Mouse (Mus musculus) heart, postnatal 0 days (tissue): ENCODE measurements around the gene Exoc8. TPM values are rescaled to one million over a fixed set of nuclear protein-coding genes. Genes with fewer than 3 reads are reported as not detected.
A peak's percentile ranks its signal among the peaks of the same experiment; 100 is the strongest.

Source experiments
- ATAC-seq: fragments of 200-750 bp; cut with Nextera tagmentation; 2 replicates; pipeline ENCODE4 v1.8.0; 2017; ENCODE audit warnings: low read depth, moderate number of reproducible peaks, moderate library complexity; ENCODE audit not compliant: insufficient read depth
- DNase-seq: peaks from one replicate; pipeline ENCODE4 v3.0.0-alpha.2; 2016; ENCODE audit warnings: low spot score
- H3K27ac ChIP-seq: fragments of 300-500 bp; sonication (generic); 2 replicates; pipeline ENCODE4 v1.5.1; 2014; ENCODE audit warnings: low read depth, mild to moderate bottlenecking
- H3K27me3 ChIP-seq: fragments of 300-500 bp; sonication (generic); 2 replicates; pipeline ENCODE4 v1.6.1; 2014; ENCODE audit warnings: low read length, mixed read lengths; ENCODE audit not compliant: control insufficient read depth, insufficient read depth
- H3K36me3 ChIP-seq: fragments of 300-500 bp; sonication (generic); replicated peaks from 2 replicates; pipeline ENCODE4 v1.6.1; 2014; ENCODE audit warnings: low read length, mixed read lengths; ENCODE audit not compliant: control insufficient read depth, insufficient read depth
- H3K4me1 ChIP-seq: fragments of 300-500 bp; sonication (generic); 2 replicates; pipeline ENCODE4 v1.6.1; 2014; ENCODE audit warnings: antibody characterized with exemption; ENCODE audit not compliant: control insufficient read depth, insufficient read depth
- H3K4me2 ChIP-seq: fragments of 300-500 bp; sonication (generic); 2 replicates; pipeline ENCODE4 v1.6.1; 2014; ENCODE audit warnings: low read depth, mild to moderate bottlenecking, low read length, moderate library complexity
- H3K4me3 ChIP-seq: fragments of 300-500 bp; sonication (generic); 2 replicates; pipeline ENCODE4 v1.5.1; 2014; ENCODE audit warnings: low read depth, low read length
- H3K9ac ChIP-seq: fragments of 300-500 bp; sonication (generic); replicated peaks from 2 replicates; pipeline ENCODE4 v1.6.1; 2014; ENCODE audit warnings: low read depth, low read length, mixed read lengths
- H3K9me3 ChIP-seq: fragments of 300-500 bp; sonication (generic); replicated peaks from 2 replicates; pipeline ENCODE4 v1.6.1; 2016; ENCODE audit warnings: low read length; ENCODE audit not compliant: control insufficient read depth
- CTCF ChIP-seq: IDR thresholded peaks from 2 replicates; pipeline ENCODE4 v1.5.1; 2016; ENCODE audit warnings: antibody characterized with exemption, control low read depth, low read depth
- EP300 ChIP-seq: IDR thresholded peaks from 2 replicates; pipeline ENCODE4 v1.6.1; 2016; ENCODE audit warnings: antibody characterized with exemption, low read depth
- WGBS: fragments of 180-500 bp; shearing (Covaris S2); extraction: QIAGEN DNeasy Blood & Tissue Kit; methylation state at CpG from one replicate; pipeline ENCODE4 v1.1.7; 2014; 5-methylcytosine and 5-hydroxymethylcytosine counted together
- polyA plus RNA-seq: library from polyadenylated mRNA; unstranded; fragments of >200 nt; fragmentation: Nextera tagmentation; extraction: Ambion mirVana; gene quantifications from 2 replicates; pipeline ENCODE4 v1.2.1, GENCODE M21; 2015
- total RNA-seq: library from RNA; depleted of rRNA; stranded (reverse); fragments of >200 nt; gene quantifications from 2 replicates; pipeline ENCODE4 v1.2.3, GENCODE M21; 2014; ENCODE audit warnings: low replicate concordance

The Exoc8 gene
- total and polyA plus RNA-seq, 2 experiments from 2014 or later: 5.3 to 16.9 TPM

DNA sequence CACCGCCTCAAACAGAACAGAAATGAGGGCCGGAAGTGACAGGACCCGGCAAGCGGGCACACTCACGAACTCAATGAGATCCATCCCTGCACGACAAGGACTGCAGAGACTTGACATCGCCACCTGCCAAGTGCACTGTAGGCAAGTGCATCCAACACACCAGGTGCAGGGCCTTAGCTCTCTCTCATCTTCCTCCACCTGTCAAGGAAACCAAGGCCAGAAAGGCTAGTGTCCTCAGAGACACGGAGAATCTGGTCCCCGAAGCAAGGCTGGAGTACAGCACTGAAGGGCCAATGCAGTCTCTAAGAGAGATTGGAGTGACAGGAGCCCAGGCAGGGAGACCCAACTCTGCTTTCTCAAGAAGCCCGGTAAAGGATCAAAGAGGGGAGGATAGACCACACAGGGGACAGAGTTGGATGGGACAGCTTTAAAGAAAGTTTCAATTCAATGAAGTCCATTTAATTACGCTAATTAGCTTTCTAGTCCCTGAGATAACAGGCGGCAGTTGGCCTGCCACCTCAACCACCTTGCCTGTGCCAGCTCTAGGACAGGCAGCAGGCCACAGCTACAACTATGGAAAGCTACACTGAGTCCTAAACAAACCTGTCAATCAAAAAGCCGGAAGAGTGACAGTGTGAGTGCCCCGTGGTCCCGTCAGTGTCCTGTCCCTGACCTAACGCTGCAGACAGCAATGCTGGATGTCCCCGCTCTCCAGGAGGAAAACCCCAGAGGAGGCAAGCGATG, 20.4 kb upstream of the Exoc8 start:
- TF ChIP-seq CTCF (no peak), EP300 (no peak)
- ATAC-seq: no peak
- H3K4me1 ChIP-seq: peaks cover 33% of the 10 kb centered on the region

DNA sequence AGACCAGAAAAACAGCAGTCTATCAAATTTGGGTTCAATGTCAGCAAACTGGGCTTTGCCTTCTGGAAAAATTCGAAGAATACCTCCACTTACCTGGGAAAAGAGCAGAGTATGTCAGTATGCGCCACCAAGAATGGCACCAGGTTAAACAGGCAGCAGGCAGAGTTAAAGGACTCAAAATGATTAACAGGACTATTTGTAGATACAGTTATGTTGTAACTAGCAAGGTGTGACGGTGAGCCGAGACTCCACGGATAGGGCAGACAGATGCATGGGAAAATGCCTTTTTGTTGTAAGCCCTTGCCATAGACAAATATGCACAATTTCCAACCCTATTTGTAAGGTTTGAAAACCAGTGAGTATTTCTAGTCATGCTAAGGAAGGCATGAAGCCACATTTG, 16.6 kb upstream of the Exoc8 start:
- Histone ChIP-seq H3K36me3 (peaks cover 45% of the 10 kb centered on the region), H3K4me2 (no peak overlapping the region), H3K4me3 (no peak overlapping the region), H3K27me3 (no peaks in the 10 kb centered on the region), H3K27ac (no peak overlapping the region), H3K4me1 (peaks cover 25% of the 10 kb centered on the region), H3K9me3 (no peaks in the 10 kb centered on the region), H3K9ac (no peak overlapping the region)
- TF ChIP-seq EP300 (no peak), CTCF (no peak)
- WGBS: 95% methylated on average over 5 of the region's 5 CpGs
- DNase-seq: no peak
- ATAC-seq: no peak

More for the DNA sequence above, 20.4 kb upstream of the Exoc8 start:
- H3K9ac ChIP-seq: 0 out of 2 replicates have a peak overlapping the region, but pooled peaks have one; percentile 10
- DNase-seq: no peak
- WGBS: 61% methylated on average over 18 of the region's 18 CpGs
- no peak overlapping the region for H3K27ac ChIP-seq
- H3K27me3 ChIP-seq: no peaks in the 10 kb centered on the region
- H3K4me3 ChIP-seq: no peak overlapping the region
- H3K36me3 ChIP-seq: peaks cover 27% of the 10 kb centered on the region
- no peak overlapping the region for H3K4me2 ChIP-seq
- H3K9me3 ChIP-seq: no peaks in the 10 kb centered on the region

DNA sequence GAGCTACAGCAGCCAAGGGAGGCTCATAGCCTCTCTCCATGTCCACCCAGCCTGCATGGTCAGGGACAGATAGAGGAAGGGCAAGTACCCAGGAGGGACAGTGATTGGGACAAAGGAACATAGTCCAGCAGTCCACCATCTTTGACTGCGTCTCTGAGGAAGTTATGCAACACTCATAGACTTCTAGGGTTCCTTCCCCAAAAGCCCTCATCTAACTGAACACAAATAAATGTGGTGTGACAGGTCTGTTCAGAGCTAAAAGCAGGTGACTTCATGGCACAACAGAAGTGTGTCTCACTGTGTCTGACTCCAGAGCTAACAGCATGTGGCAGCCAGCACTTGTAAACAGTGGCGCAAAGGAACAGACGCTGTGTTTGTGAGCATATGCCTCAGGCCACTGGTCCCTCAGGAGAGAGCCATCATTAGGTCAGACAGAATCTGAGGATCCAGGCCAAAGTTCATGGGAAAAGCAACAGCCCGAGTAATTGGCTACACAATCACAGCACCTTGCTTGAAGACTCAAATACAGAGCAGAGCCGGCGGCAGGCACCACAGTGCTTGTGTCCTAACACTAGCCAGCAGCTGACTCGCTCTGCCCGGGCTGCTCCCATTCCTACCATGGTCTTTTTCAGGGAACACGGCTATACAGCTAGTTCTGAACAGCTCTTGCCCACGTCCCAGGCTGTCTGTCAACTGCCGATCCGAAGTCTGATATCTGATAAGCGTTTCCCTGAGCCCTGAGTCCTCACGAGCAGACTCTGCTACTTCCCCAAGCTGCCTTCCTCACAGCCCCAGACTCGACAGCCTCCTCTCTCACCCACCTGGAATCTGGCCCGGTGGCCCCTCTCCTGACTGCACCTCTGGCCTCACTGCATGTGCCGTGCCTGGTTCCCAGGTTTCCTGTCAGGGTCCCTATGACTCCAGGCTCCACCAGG, 14.7 kb upstream of the Exoc8 start:
- DNase-seq (no peak), ATAC-seq (no peak)
- H3K36me3 ChIP-seq: peaks cover 60% of the 10 kb centered on the region
- no peaks in the 10 kb centered on the region for H3K27me3 ChIP-seq
- H3K4me3 ChIP-seq: no peak overlapping the region
- no peak overlapping the region for H3K4me2 ChIP-seq
- TF ChIP-seq EP300 (no peak), CTCF (no peak)
- WGBS: 53% methylated on average over 17 of the region's 17 CpGs
- H3K9ac ChIP-seq: no peak overlapping the region
- H3K4me1 ChIP-seq: peaks cover 24% of the 10 kb centered on the region
- H3K9me3 ChIP-seq: no peaks in the 10 kb centered on the region
- no peak overlapping the region for H3K27ac ChIP-seq

GRCm38 (mm10) chr8:124910349-124910748, 12.8 kb upstream of the Exoc8 start:
- H3K36me3 ChIP-seq: peaks cover 74% of the 10 kb centered on the region
- WGBS: 34% methylated on average over 10 of the region's 10 CpGs
- H3K9ac ChIP-seq: no peak overlapping the region
- ATAC-seq (peak; percentile 76), DNase-seq (peak; percentile 62)
- no peaks in the 10 kb centered on the region for H3K9me3 ChIP-seq
- H3K4me3 ChIP-seq: no peak overlapping the region
- H3K4me1 ChIP-seq: peaks cover 12% of the 10 kb centered on the region; the same call in 1 of the 2 replicates
- H3K27me3 ChIP-seq: no peaks in the 10 kb centered on the region
- peak overlapping the region; percentile 80 for H3K27ac ChIP-seq
- H3K4me2 ChIP-seq: no peak overlapping the region
- TF ChIP-seq EP300: no peak
- peak; percentile 45 for TF ChIP-seq CTCF

DNA sequence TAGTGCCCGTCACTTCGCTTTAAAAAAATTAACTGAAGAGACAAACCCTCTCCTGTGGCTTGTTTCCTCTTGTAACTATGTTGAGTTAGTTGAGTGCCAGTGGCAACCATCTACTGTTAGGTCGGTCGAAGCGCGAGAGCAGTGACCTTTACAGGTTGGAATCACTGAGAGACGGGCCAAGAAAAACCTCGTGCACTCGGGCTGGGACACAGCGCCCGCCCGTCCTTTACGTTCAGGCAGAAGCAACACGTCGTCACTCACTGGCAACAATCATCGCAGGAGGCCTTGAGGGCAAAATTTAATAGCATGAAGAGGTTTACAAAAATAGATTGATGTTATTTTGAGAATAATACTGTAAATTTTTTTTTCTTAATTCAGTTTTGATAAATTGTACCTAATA, 12.4 kb upstream of the Exoc8 start:
- Histone ChIP-seq H3K9ac (no peak overlapping the region), H3K36me3 (peaks cover 73% of the 10 kb centered on the region), H3K4me3 (no peak overlapping the region), H3K9me3 (no peaks in the 10 kb centered on the region), H3K4me2 (no peak overlapping the region), H3K27ac (peak overlapping the region; percentile 80), H3K27me3 (no peaks in the 10 kb centered on the region), H3K4me1 (peaks cover 12% of the 10 kb centered on the region; the same call in 1 of the 2 replicates)
- TF ChIP-seq EP300 (no peak), CTCF (no peak)
- 25% methylated on average over 16 of the region's 16 CpGs for WGBS
- ATAC-seq: peak; percentile 89
- peak; percentile 79 for DNase-seq
